Mouse (Mus musculus) urinary bladder, postnatal 36 days (tissue): Measurements from ENCODE around the gene Hs3st5.
"Not testable (repeated sequence)": the region's sequence is repeated elsewhere in the genome, so short reads cannot be mapped to it uniquely, and the experiment has no call there.

ENCODE experiments used
- DNase-seq, 2 experiments: peaks; one replicate each; pipeline ENCODE4 v3.0.0; 2022; ENCODE audit warnings: low spot score in 2 of 2, mixed read lengths in 1 of 2

Gene Hs3st5

DNA sequence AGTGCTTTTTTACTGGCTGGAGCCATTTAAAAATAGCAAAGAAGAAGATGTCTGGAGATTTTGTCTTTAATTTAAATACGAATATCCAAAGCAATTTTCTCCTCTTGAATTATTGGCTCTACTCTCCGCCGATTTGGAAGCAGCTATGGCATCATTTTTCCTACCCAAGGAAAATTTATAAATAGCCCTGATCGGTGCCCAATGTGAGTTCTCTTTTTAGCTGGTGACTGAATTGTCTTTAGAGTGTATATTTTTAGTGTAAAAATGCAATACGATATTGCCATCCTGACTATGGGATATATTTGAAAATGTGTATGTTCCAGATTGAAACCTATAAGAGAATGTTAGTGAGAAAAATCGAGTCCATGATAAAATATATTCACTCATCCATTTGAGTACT lies 51.1 kb downstream of the Hs3st5 start:
- DNase-seq = no peak

- no peak for DNase-seq
Observed at GRCm38 (mm10) chr10:36558736-36559135, 52.1 kb downstream of the Hs3st5 start.

DNA sequence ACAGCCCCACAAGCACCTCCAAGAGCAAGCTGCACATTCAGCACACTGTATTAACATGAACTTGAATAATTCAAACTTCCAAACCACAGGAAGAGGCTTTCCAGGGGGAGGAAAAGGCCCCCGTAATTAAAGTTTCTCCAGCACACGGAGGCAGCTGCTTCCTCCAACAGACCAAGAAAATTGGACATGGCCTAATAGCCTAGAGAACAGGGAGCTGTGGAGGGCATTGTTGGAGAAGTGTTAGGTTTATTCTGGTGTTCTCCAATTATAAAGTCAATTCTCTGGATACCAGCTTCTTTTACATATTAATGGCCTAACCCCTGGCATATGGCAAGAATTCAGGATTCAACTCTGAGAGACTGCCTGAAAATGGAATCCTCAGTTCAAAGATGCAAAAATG lies 60.6 kb downstream of the Hs3st5 start:
- DNase-seq = no peak

DNA sequence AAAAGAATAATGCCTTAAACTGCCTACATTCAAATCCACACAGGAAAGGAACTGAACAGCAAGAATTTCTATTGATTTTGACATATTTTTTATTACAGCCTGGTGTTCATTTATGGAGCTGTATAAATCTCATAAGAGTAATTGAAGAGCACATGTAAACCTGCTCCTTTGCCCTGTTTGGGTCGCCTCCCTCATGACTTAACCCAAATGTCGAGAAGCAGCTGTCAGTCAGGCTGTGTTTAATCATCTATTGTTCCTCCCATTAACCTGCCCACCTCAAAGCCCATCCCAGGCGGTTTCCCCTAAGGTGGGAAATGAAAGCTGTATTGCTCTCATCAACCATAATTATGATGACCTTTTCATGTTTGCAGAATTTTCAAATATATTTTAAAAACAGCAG lies 65.9 kb downstream of the Hs3st5 start:
- DNase-seq = no peak

- no peak for DNase-seq
Observed at GRCm38 (mm10) chr10:36578375-36579145, 71.9 kb downstream of the Hs3st5 start.

- no peak for DNase-seq
Observed at GRCm38 (mm10) chr10:36610400-36610799, 103.8 kb downstream of the Hs3st5 start.

DNA sequence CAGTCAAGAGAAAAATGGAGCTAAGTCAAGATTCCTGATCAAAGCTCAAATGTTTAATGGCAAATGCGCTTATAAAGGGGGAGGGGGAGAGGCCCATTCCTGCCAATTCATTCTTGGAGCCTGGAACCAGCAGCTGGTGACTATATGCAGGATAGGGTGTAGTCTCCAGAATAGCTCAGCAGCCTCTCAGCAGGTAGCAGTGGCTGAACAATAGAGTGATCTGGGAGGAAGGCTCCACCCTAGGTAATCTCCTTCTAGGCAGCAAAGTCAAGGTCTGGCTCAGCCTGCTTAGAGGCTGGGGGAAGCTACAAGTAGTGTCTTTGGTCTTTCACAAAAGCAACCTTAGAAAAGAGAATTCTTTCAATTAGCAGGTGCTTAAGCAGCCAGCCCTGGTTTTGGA lies 104.8 kb downstream of the Hs3st5 start:
- not testable (repeated sequence) for DNase-seq

GRCm38 (mm10) chr10:36623037-36623436 lies 116.4 kb downstream of the Hs3st5 start:
- DNase-seq = no peak

DNA sequence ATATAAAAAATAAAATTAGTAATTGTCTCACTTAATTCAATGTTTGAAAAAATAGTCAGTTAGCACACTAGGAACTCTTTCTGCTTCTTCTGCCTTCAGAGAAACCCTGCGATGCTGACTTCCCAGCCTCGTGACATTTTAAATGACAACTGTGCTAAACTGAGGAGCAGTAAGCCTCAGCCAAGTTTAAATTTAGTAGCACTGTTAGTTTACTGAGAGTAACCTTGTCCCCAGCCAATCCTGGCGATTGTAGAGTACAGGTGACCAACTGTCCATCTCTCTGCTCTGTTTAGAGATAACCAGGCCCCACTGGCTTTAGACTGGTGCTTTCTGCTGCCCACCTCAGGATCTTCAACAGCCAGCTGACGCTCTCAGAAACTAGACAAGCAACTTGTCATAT lies 121.3 kb downstream of the Hs3st5 start:
- no peak for DNase-seq

- DNase-seq = no peak
Observed at GRCm38 (mm10) chr10:36631746-36632145, 125.1 kb downstream of the Hs3st5 start.

GRCm38 (mm10) chr10:36650653-36651052 lies 144.0 kb downstream of the Hs3st5 start:
- DNase-seq = no peak

DNA sequence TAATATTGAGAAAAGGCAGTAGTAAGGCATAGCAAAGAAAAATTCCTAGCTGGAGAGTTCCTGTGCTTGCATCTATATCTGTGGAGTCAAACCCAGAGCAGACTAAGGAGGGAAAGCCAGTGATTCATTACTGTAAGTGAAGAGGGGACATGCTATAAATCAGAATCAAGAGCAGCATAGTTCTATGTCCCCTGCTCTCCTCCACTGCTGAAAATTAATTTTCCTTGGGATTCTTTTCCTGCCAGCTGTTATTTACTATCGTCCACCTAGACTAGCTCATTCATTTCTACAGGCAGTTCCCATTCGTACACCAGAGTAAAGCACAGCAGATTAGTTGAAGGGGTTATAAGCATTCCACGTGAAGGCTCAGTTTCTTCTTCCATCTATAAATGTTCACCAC lies 207.4 kb downstream of the Hs3st5 start:
- DNase-seq = no peak

DNA sequence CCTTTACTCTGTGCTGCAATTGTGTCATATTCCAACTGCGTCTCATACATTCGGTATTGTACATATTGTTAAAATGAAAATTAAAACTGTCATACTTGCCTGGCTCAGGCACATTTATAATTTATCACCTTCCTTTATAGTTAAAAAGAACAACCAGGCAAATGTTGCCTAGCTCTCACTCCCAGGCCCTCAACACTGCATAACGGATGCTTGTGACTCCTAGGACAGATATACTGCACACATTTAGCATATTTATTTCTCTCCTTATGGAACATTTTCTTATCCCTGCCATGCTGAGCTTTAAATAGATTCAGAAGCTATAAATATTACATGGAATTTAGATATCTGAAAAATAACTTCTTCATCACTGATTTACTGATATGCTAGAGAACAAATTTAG lies 219.6 kb downstream of the Hs3st5 start:
- DNase-seq = no peak

GRCm38 (mm10) chr10:36729361-36730098 lies 222.9 kb downstream of the Hs3st5 start:
- DNase-seq = no peak

DNA sequence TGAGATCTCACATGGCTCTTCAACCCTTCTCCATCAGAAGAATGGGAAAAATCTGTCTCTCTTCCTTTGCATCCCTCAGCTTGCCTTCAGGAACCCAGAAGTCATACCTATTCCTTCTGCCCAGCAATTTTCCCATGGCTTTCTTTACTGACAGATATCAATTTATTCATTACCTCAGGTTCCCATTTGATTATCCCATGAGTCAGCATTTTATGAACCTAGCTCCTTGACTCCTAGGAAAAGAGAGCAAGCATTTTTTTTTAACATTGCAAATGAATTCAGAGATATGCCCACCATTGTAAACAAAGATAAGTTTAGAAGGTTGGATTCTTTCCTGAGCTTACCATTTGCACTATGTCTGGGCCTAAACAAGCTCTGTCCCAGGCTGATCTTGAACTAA lies 232.8 kb downstream of the Hs3st5 start:
- no peak for DNase-seq

GRCm38 (mm10) chr10:36750021-36750420 lies 243.4 kb downstream of the Hs3st5 start:
- DNase-seq = no peak

DNA sequence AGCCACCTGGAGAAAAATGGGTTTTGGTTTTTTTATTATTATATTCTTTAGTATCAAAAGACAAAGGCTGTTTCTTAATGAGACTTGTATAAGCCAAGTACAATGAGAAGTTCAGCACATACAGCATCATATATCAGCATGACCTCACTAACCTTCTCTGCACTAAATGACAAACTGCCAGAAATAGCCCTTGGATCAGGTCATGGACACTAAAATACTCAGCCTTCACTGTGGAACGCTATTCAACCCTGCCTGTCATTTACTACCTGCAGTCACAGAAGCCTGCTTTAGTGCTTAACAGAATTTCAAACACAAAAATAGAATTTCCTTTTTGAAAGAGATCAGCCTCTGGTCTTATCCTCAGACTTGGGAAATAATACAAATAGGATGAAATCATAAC lies 247.9 kb downstream of the Hs3st5 start:
- no peak for DNase-seq

GRCm38 (mm10) chr10:36773595-36773994 lies 267.0 kb downstream of the Hs3st5 start:
- DNase-seq = no peak

GRCm38 (mm10) chr10:36774898-36775297 lies 268.3 kb downstream of the Hs3st5 start:
- DNase-seq = no peak

- no peak for DNase-seq
Observed at GRCm38 (mm10) chr10:36781641-36782040, 275.0 kb downstream of the Hs3st5 start.

- DNase-seq = no peak
Observed at GRCm38 (mm10) chr10:36786970-36787369, 280.4 kb downstream of the Hs3st5 start.

DNA sequence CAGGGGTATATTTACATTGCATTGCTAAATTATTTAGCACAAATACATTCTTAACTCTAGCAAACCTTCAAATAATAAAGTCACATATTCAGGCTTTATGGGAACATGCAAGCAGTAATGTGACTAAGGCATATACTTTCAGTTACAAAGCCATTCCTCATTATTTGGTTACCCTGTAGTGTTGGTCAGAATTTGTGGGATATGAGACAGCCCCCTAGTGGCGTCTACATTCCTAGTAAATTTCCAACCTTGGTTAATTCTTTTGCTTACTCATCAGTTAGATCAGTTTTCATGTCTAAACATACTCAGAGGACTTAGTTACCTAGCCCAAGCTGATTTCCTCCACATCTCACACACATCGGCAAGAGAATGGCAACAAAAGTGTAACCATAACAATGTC lies 285.2 kb downstream of the Hs3st5 start:
- no peak for DNase-seq

GRCm38 (mm10) chr10:36795311-36795710 lies 288.7 kb downstream of the Hs3st5 start:
- DNase-seq = no peak
